Mouse (Mus musculus) right cerebral cortex, adult 18-20 months (tissue): ENCODE data around the gene Wnt7a.

Experiments
- DNase-seq: peaks from one replicate; pipeline ENCODE4 v3.0.0; 2022; ENCODE audit warnings: mixed read lengths

Wnt7a gene

GRCm38 (mm10) chr6:91335470-91335869, 75.7 kb downstream of the Wnt7a start:
- DNase-seq = no peak

DNA sequence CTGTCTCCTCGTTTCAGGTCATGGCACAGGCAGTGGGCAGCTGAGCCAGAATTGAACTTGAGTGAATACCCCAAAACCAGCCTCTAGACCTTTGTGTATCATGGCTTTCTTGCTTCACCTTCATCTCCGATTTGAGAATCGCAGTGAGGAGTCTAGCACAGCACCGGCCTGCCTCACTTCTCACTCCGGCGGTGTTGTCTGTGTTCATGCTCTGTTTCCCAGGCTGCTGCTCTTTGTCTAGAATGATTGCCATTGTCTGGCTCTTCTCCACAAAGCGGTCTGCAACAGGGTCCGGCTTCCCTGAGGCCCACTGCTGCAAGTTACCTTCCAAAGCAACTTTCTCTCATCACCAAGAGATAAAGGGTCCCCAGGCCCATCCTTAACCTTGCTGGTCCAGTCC, 79.3 kb downstream of the Wnt7a start:
- DNase-seq = no peak

- DNase-seq = no peak
These were observed 85.6 kb downstream of the Wnt7a start for GRCm38 (mm10) chr6:91325556-91325955.

DNA sequence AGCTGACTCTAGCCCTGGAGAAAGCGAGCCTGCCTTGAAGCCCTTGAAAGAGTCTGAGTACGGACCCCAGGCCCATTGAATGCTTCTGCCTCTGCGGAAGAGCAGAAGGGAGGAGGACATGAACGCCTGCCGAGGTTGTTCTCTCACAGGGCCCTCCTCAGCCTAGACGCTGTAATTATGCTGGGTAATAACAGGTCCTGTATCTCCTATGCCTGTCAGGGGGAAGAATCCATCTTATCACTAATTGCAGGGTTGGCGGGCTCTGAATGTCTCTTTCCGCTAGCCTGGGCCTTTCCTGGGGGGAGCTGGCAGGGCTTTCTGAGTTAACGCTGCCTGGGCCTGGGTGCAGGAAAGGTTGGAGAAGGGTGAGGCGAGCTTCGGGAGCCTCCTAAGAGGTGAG, 86.4 kb downstream of the Wnt7a start:
- no peak for DNase-seq

GRCm38 (mm10) chr6:91322001-91322772, 89.0 kb downstream of the Wnt7a start:
- no peak for DNase-seq
